Mouse (Mus musculus) limb, embryonic 14.5 days (tissue): ENCODE results near the gene Prkaca. TPM values are rescaled to one million over a fixed set of nuclear protein-coding genes. Genes with fewer than 3 reads are reported as not detected.
A peak's percentile ranks its signal among the peaks of the same experiment; 100 is the strongest.

ENCODE experiments used
- ATAC-seq: fragments of 200-750 bp; cut with Nextera tagmentation; 2 replicates; pipeline ENCODE4 v1.8.0; 2017; ENCODE audit warnings: low read depth, moderate number of reproducible peaks, moderate TSS enrichment; ENCODE audit not compliant: low FRiP score
- DNase-seq: peaks from one replicate; pipeline ENCODE4 v3.0.0-alpha.2; 2015; ENCODE audit warnings: low spot score
- H3K27ac ChIP-seq: fragments of 300-500 bp; sonication (generic); replicated peaks from 2 replicates; pipeline ENCODE4 v1.5.1; 2014; ENCODE audit warnings: low read depth, mild to moderate bottlenecking, low read length, moderate library complexity, mixed read lengths
- H3K27me3 ChIP-seq: fragments of 300-500 bp; sonication (generic); 2 replicates; pipeline ENCODE4 v1.6.1; 2014; ENCODE audit warnings: low read length, mixed read lengths; ENCODE audit not compliant: control insufficient read depth, insufficient read depth
- H3K36me3 ChIP-seq: fragments of 300-500 bp; sonication (generic); 2 replicates; pipeline ENCODE4 v1.6.1; 2014; ENCODE audit warnings: mild to moderate bottlenecking, low read length, moderate library complexity, mixed read lengths; ENCODE audit not compliant: control insufficient read depth, insufficient read depth
- H3K4me1 ChIP-seq: fragments of 300-500 bp; sonication (generic); 2 replicates; pipeline ENCODE4 v1.6.1; 2014; ENCODE audit warnings: antibody characterized with exemption, low read length, mixed read lengths; ENCODE audit not compliant: control insufficient read depth, insufficient read depth
- H3K4me2 ChIP-seq: fragments of 300-500 bp; sonication (generic); replicated peaks from 2 replicates; pipeline ENCODE4 v1.6.1; 2014; ENCODE audit warnings: low read depth, mild to moderate bottlenecking, low read length, moderate library complexity; ENCODE audit not compliant: severe bottlenecking
- H3K4me3 ChIP-seq: fragments of 300-500 bp; sonication (generic); replicated peaks from 2 replicates; pipeline ENCODE4 v1.5.1; 2014; ENCODE audit warnings: low read length
- H3K9ac ChIP-seq: fragments of 300-500 bp; sonication (generic); 2 replicates; pipeline ENCODE4 v1.6.1; 2014; ENCODE audit warnings: mild to moderate bottlenecking, low read depth, low read length, moderate library complexity; ENCODE audit not compliant: severe bottlenecking
- H3K9me3 ChIP-seq: fragments of 300-500 bp; sonication (generic); 2 replicates; pipeline ENCODE4 v1.6.1; 2016; ENCODE audit warnings: low read length; ENCODE audit not compliant: control insufficient read depth
- POLR2A ChIP-seq: fragments of 200-500 bp; IDR thresholded peaks from 2 replicates; pipeline ENCODE4 v1.8.0; 2012; ENCODE audit warnings: inconsistent platforms, mild to moderate bottlenecking, moderate library complexity, borderline replicate concordance; ENCODE audit not compliant: insufficient read depth, insufficient read length; ENCODE audit errors: extremely low read depth
- WGBS: fragments of 180-500 bp; shearing (Covaris S2); extraction: QIAGEN DNeasy Blood & Tissue Kit; methylation state at CpG from one replicate; pipeline ENCODE4 v1.1.7; 2014; 5-methylcytosine and 5-hydroxymethylcytosine counted together
- polyA plus RNA-seq, 2 experiments: library from polyadenylated mRNA; depleted of rRNA in 1 of 2; stranded (reverse) in 1 of 2; unstranded in 1 of 2; fragments of >200 nt; fragmentation: Nextera tagmentation in 1 of 2; extraction: Ambion mirVana in 1 of 2; gene quantifications; 2 replicates each; pipeline versions ENCODE4 v1.2.1 to v1.2.3; 2012 to 2014

Prkaca gene
- polyA plus RNA-seq, 2 experiments = 132 to 158 TPM

GRCm38 (mm10) chr8:83998231-83999056 is 25.7 kb downstream of the Prkaca start:
- ATAC-seq = no peak
- Histone ChIP-seq H3K36me3 (peaks cover 41% of the 10 kb centered on the region), H3K4me2 (peak overlapping the region; percentile 79), H3K4me3 (peak overlapping the region; percentile 80), H3K9ac (peak overlapping the region; percentile 70), H3K9me3 (no peaks in the 10 kb centered on the region), H3K27ac (peak overlapping the region; percentile 77), H3K4me1 (peaks cover 18% of the 10 kb centered on the region), H3K27me3 (no peaks in the 10 kb centered on the region)
- TF ChIP-seq POLR2A = no peak
- DNase-seq = peak; percentile 78
- 1% methylated on average over 45 of the region's 92 CpGs for WGBS

GRCm38 (mm10) chr8:83999057-83999705 is 26.4 kb downstream of the Prkaca start:
- no peaks in the 10 kb centered on the region for H3K27me3 ChIP-seq
- ATAC-seq = no peak
- TF ChIP-seq POLR2A = no peak
- peak overlapping the region; percentile 70 for H3K9ac ChIP-seq
- H3K4me2 ChIP-seq = peak overlapping the region; percentile 79
- peaks cover 34% of the 10 kb centered on the region for H3K36me3 ChIP-seq
- H3K9me3 ChIP-seq = no peaks in the 10 kb centered on the region
- H3K4me1 ChIP-seq = peaks cover 24% of the 10 kb centered on the region
- H3K4me3 ChIP-seq = peak overlapping the region; percentile 80
- DNase-seq = no peak
- WGBS = 59% methylated on average over 16 of the region's 16 CpGs
- no peak overlapping the region for H3K27ac ChIP-seq

DNA sequence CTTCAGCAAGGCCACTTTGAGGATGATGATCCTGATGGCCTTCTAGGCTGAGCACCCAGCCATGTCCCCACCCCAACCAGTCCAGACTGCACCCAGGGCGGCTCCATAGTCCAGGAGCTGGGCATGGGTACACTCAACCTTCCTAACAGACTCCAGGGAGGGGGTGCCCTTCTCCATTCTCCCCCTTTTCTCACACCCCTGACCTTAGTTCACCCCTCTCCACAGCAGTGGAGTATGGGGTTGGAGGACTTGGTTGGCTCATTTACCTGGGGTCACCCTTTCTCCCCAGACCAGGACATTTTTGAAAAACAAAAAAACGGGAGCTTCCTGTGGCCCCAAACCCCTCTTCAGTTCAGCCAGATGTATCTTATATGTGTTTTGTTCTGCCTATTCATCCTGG is 27.0 kb downstream of the Prkaca start:
- Histone ChIP-seq H3K4me2 (no peak overlapping the region), H3K9ac (no peak overlapping the region)
- WGBS = 93% methylated on average over 2 of the region's 2 CpGs

GRCm38 (mm10) chr8:84001281-84002000 is 28.6 kb downstream of the Prkaca start, which contains the start of gene 1700067K01Rik:
Gene 1700067K01Rik (plus strand): TSS chr8:84001502.
- Histone ChIP-seq H3K4me3 (peak within 1 kb of the TSS; percentile 13; the same call in 1 of the 2 replicates), H3K36me3 (peaks cover 28% of the 10 kb centered on the region), H3K4me2 (peak within 1 kb of the TSS; percentile 34), H3K9ac (peak within 1 kb of the TSS; percentile 38), H3K27me3 (no peaks in the 10 kb centered on the region), H3K9me3 (no peaks in the 10 kb centered on the region), H3K4me1 (peaks cover 22% of the 10 kb centered on the region), H3K27ac (no peak within 1 kb of the TSS)
- TF ChIP-seq POLR2A = no peak
- WGBS = 28% methylated on average over 57 of the region's 61 CpGs
- no peak for DNase-seq
- ATAC-seq = no peak

More for the DNA sequence above, 27.0 kb downstream of the Prkaca start:
- Histone ChIP-seq H3K9me3 (no peaks in the 10 kb centered on the region), H3K27me3 (no peaks in the 10 kb centered on the region), H3K36me3 (peaks cover 28% of the 10 kb centered on the region), H3K4me1 (peaks cover 26% of the 10 kb centered on the region), H3K4me3 (no peak overlapping the region), H3K27ac (no peak overlapping the region)
- no peak for TF ChIP-seq POLR2A
- ATAC-seq = no peak
- DNase-seq = no peak
